Mouse (Mus musculus) myocyte (in vitro differentiated cells): ENCODE measurements at regions not wholly inside any gene's neighbourhood (a gene's known extent, or its start where the extent isn't known, plus 50 kb on each side); places are given as distances from the start of the nearest gene placed in this dataset.

Experiments used
- E2F4 ChIP-seq: IDR thresholded peaks from one replicate; pipeline ENCODE4 v1.6.1; 2011; ENCODE audit warnings: mild to moderate bottlenecking, control low read depth, moderate library complexity; ENCODE audit not compliant: insufficient read depth
- MAX ChIP-seq: IDR thresholded peaks from one replicate; pipeline ENCODE4 v1.6.1; 2011; ENCODE audit warnings: low read depth, mild to moderate bottlenecking, control low read depth
- POLR2A ChIP-seq: IDR thresholded peaks from one replicate; pipeline ENCODE4 v1.6.1; 2011; ENCODE audit warnings: low read depth, mild to moderate bottlenecking, control low read depth, moderate library complexity; ENCODE audit not compliant: insufficient read length
- SRF ChIP-seq: IDR thresholded peaks from one replicate; pipeline ENCODE4 v1.6.1; 2011; ENCODE audit warnings: low read depth; ENCODE audit not compliant: control insufficient read depth, insufficient read length

- TF ChIP-seq E2F4 (no peak), MAX (no peak), POLR2A (no peak), SRF (no peak)
Observed at GRCm38 (mm10) chr10:44630485-44630884, 102.2 kb upstream of the Prdm1 start.
